Mouse (Mus musculus) embryonic facial prominence, embryonic 15.5 days (tissue): ENCODE results near the gene Zswim3. TPM values are rescaled to one million over a fixed set of nuclear protein-coding genes. Genes with fewer than 3 reads are reported as not detected.
"Not testable (repeated sequence)": the region's sequence is repeated elsewhere in the genome, so short reads cannot be mapped to it uniquely, and the experiment has no call there.

Experiments used
- ATAC-seq: fragments of 200-750 bp; cut with Nextera tagmentation; 2 replicates; pipeline ENCODE4 v1.8.0; 2017; ENCODE audit warnings: low read depth, moderate TSS enrichment; ENCODE audit not compliant: insufficient number of reproducible peaks, low FRiP score, low TSS enrichment
- H3K27ac ChIP-seq: fragments of 300-500 bp; sonication (generic); replicated peaks from 2 replicates; pipeline ENCODE4 v1.5.1; 2015; ENCODE audit warnings: mild to moderate bottlenecking, inconsistent platforms
- H3K27me3 ChIP-seq: fragments of 300-500 bp; sonication (generic); 2 replicates; pipeline ENCODE4 v1.6.1; 2015; ENCODE audit warnings: inconsistent platforms
- H3K36me3 ChIP-seq: fragments of 300-500 bp; sonication (generic); 2 replicates; pipeline ENCODE4 v1.6.1; 2015; ENCODE audit warnings: mild to moderate bottlenecking, inconsistent platforms
- H3K4me1 ChIP-seq: fragments of 300-500 bp; sonication (generic); 2 replicates; pipeline ENCODE4 v1.6.1; 2015; ENCODE audit warnings: inconsistent platforms
- H3K4me2 ChIP-seq: fragments of 300-500 bp; sonication (generic); replicated peaks from 2 replicates; pipeline ENCODE4 v1.6.1; 2015; ENCODE audit warnings: mild to moderate bottlenecking, inconsistent platforms
- H3K4me3 ChIP-seq: fragments of 300-500 bp; sonication (generic); replicated peaks from 2 replicates; pipeline ENCODE4 v1.5.1; 2015; ENCODE audit warnings: mild to moderate bottlenecking, inconsistent platforms
- H3K9ac ChIP-seq: fragments of 300-500 bp; sonication (generic); 2 replicates; pipeline ENCODE4 v1.6.1; 2015; ENCODE audit warnings: inconsistent platforms
- H3K9me3 ChIP-seq: fragments of 300-500 bp; sonication (generic); replicated peaks from 2 replicates; pipeline ENCODE4 v1.6.1; 2016; ENCODE audit warnings: inconsistent platforms
- WGBS: fragments of 180-500 bp; shearing (Covaris S2); methylation state at CpG from one replicate; pipeline ENCODE4 v1.1.7; 2015; 5-methylcytosine and 5-hydroxymethylcytosine counted together
- polyA plus RNA-seq: library from polyadenylated mRNA; unstranded; fragments of >200 nt; fragmentation: Nextera tagmentation; extraction: Ambion mirVana; gene quantifications from 2 replicates; pipeline ENCODE4 v1.2.1, GENCODE M21; 2015

Zswim3 gene
- polyA plus RNA-seq, 1 experiment from 2014 or later, result 7.6 TPM

DNA sequence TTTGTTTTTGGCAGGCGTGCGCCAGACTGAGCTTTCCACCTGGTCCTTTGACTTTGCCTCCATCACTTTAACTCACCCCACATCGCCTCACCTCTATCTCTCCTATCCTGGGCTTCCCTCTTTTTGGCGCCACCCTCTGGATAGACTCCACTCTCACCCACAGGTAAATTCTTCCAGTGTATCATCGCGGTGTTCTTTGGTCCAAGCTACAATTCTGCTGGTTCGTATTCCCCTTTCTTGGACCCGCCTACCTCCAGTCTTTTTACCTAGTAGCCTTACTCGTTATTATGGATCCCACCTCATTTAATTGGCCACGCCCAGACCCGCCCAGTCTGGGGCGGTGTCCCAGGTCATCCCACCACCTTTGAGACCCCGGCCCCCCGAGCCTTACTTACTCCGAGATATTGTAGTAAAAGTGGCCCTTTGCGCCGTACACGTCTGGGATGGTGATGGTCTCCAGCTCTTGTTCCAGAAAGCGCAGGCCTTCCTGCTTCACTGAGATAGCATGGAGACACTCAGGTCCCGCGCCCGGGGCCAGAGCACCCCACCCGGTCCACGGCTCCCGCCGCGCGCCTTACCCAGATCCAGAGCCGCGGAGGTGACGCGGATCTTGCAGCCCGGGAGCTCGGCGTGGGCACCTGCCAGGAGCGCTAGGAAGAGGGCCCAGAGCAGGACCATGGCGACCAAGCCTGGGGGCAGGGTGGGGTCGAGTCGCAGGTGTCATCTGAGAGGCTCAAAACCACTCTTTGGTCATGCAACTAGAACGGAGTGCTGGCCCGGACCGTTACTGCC, 51.6 kb downstream of the Zswim3 start:
- peaks cover 12% of the 10 kb centered on the region for H3K36me3 ChIP-seq
- H3K27ac ChIP-seq, result peak overlapping the region; percentile 88
- peak overlapping the region; percentile 61 for H3K4me3 ChIP-seq
- peak overlapping the region; percentile 97 for H3K4me2 ChIP-seq
- no peaks in the 10 kb centered on the region for H3K9me3 ChIP-seq
- WGBS, result 1% methylated on average over 42 of the region's 42 CpGs
- H3K27me3 ChIP-seq, result peaks cover 11% of the 10 kb centered on the region
- H3K9ac ChIP-seq, result peak overlapping the region; percentile 39; the same call in 1 of the 2 replicates
- peak; percentile 36; the same call in 1 of the 2 replicates for ATAC-seq
- H3K4me1 ChIP-seq, result peaks cover 35% of the 10 kb centered on the region

DNA sequence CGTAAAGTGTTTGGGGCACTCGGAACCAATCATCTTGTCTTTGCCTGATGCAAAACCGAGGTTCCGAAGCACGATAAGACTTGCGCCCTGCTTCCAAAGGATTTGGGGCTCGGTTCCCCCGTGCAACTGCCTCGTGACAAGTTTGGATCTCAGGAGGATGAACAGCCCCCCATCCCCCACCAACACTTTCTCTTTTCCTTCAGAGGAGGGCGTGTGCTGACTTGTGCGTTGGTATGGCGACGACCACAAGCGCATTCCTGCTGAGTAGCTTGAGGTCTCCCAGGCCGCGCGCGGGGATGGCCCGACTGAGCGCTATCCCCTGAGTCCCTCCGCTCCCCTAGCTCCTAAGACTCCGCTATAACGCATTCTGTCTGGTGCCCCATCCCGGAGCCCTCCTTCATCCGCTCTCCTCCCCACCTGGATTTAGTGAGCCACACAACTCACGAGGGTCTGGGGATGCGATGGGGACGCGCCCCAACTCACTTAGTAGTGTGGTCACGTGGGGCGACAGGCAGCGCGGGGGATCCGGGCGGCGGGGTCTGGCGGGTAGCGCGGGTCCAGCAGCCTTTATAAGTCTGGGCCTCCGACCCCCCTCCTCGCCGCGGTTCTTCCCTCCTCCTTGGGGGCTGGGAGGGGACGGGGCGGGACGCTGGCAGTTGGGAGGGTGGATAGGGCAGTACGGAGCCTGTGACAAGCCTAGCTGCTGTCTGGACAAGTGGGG, 52.4 kb downstream of the Zswim3 start, which contains the start of gene Pltp:
Gene Pltp, minus strand, starts transcription at position 611 of the 721 bp plus-strand sequence.
- Histone ChIP-seq H3K27ac (peak within 1 kb of the TSS; percentile 88), H3K4me3 (peak within 1 kb of the TSS; percentile 61), H3K4me2 (peak within 1 kb of the TSS; percentile 97), H3K36me3 (peaks cover 5% of the 10 kb centered on the region), H3K4me1 (peaks cover 43% of the 10 kb centered on the region), H3K9ac (peak within 1 kb of the TSS; percentile 39), H3K9me3 (no peaks in the 10 kb centered on the region), H3K27me3 (peaks cover 11% of the 10 kb centered on the region)
- ATAC-seq, result peak; percentile 77
- WGBS, result 0% methylated on average over 44 of the region's 47 CpGs

DNA sequence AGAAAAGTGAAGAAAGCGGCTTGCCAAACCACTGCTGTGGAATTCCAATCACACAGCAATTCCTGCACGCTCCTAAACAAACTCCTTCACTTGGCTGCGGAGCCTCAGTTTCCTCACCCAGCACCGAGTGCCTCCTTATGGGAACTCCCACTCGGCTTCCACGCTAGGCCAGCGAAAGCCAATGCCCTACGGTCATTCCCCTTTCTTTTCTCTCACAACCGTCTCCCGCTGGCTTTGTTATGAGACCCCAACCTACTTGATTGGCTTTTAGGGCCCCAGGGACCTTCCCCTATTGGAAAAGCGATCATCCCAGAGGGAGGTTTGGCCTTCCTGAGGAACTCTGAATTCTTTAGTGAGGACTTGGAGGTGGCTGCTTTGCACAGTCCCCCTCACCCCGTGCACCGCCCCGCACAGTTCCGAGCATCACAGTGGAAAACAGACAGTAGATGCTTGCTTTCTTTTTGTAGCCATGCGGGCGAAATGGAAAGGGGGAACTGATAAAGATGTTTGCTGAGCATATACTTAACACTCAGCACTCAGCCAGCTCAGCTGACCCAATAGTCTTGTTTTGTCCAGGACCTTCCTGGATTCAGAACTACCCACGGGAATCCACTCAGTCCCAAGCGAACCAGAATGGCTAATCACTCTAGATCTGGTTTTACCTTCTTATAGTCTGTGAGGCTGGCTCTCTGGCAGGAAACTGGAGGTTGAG, 53.1 kb downstream of the Zswim3 start:
- peak overlapping the region; percentile 39 for H3K9ac ChIP-seq
- peaks cover 11% of the 10 kb centered on the region for H3K27me3 ChIP-seq
- WGBS, result 3% methylated on average over 19 of the region's 19 CpGs
- ATAC-seq, result no peak
- H3K4me1 ChIP-seq, result peaks cover 48% of the 10 kb centered on the region
- H3K9me3 ChIP-seq, result no peaks in the 10 kb centered on the region
- peak overlapping the region; percentile 88 for H3K27ac ChIP-seq
- H3K36me3 ChIP-seq, result 0 out of 2 replicates have a peak, but pooled peaks cover 3% of the 10 kb centered on the region
- H3K4me2 ChIP-seq, result peak overlapping the region; percentile 97
- H3K4me3 ChIP-seq, result peak overlapping the region; percentile 61

DNA sequence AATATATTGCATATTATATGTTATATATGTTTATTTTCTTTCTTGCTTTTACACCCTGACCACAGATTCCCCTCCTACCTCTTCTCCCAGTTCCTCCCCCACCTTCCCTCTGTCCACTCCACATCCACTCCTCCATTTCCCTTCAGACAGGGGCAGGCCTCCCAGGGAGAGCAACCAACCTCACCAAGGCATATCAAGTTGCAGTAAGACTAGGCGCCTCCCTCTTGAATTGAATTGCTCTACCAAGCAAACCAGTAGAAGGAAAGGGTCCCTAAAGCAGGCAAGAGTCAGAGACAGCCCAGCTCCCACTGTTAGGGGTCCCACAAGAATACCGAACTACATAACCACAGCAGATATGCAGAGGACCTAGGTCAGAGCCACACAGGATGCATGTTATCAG, 54.3 kb downstream of the Zswim3 start:
- Histone ChIP-seq H3K4me3 (no peak overlapping the region), H3K27ac (no peak overlapping the region), H3K4me2 (no peak overlapping the region), H3K36me3 (no peaks in the 10 kb centered on the region), H3K9ac (no peak overlapping the region), H3K27me3 (peaks cover 9% of the 10 kb centered on the region), H3K4me1 (peaks cover 48% of the 10 kb centered on the region), H3K9me3 (no peaks in the 10 kb centered on the region)
- ATAC-seq, result no peak
- WGBS, result 44% methylated on average over 2 of the region's 2 CpGs

DNA sequence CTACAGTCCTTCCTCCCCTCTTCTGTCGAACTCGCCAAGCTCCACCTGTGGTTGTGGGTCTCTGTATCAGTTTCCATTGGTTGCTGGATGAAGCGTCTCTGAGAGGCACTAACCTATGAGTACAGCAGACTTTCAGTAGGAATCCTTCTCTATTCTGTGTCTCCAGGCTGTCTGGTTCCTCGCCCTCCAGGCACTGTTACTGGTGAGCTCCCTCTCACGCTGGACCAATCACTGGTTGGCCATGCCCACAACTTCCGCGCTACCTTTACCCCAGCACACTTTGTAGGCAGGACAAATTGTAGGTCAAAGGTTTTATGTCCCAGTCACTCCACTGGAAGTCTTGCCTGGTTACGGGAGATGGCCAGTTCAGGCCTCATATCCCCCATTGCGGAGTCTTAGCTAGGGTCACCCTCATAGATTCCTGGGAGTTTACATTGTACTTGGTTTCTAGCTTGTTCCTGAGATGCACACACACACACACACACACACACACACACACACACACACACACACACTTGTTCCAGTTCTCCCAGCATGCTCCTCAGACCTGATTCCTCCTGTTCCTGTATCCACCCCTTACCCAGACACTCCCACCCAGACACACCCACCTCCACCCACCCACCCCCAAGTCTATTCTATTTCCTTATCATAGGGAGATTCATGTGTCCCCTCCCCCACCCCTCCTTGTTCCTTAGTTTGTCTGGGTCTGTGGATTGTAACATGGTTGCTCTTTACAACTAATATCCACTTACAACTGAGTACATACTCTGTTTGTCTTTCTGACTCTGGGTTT, 54.9 kb downstream of the Zswim3 start:
- H3K27me3 ChIP-seq, result peaks cover 6% of the 10 kb centered on the region
- H3K36me3 ChIP-seq, result no peaks in the 10 kb centered on the region
- H3K4me2 ChIP-seq, result no peak overlapping the region
- H3K4me3 ChIP-seq, result no peak overlapping the region
- no peak overlapping the region for H3K27ac ChIP-seq
- H3K9ac ChIP-seq, result no peak overlapping the region
- H3K9me3 ChIP-seq, result no peaks in the 10 kb centered on the region
- no peak for ATAC-seq
- WGBS, result 58% methylated on average over 9 of the region's 9 CpGs
- H3K4me1 ChIP-seq, result peaks cover 48% of the 10 kb centered on the region

DNA sequence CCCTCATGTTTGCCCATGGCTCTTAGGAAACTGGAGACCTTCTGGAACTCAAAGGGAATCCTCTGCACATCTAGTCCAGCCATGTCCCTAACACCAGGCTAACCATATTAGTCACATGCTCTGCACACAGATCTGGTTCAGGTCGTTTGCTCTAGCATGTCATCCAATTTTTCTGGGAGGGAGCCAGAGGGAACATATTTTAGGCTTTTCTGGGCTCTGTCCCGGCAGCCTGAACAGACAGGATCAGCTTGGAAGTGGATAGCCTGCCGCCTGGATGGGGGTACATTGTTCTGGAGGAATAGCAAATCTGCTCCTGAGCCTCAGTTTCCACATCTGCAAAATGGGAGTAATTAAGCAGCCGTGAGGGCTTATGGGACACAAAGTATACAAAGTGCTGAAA, 56.2 kb downstream of the Zswim3 start:
- H3K4me2 ChIP-seq, result no peak overlapping the region
- WGBS, result 51% methylated on average over 4 of the region's 4 CpGs
- H3K27ac ChIP-seq, result no peak overlapping the region
- peaks cover 47% of the 10 kb centered on the region for H3K4me1 ChIP-seq
- no peak for ATAC-seq
- no peak overlapping the region for H3K9ac ChIP-seq
- H3K9me3 ChIP-seq, result no peaks in the 10 kb centered on the region
- H3K27me3 ChIP-seq, result peaks cover 6% of the 10 kb centered on the region
- H3K36me3 ChIP-seq, result no peaks in the 10 kb centered on the region
- H3K4me3 ChIP-seq, result no peak overlapping the region

DNA sequence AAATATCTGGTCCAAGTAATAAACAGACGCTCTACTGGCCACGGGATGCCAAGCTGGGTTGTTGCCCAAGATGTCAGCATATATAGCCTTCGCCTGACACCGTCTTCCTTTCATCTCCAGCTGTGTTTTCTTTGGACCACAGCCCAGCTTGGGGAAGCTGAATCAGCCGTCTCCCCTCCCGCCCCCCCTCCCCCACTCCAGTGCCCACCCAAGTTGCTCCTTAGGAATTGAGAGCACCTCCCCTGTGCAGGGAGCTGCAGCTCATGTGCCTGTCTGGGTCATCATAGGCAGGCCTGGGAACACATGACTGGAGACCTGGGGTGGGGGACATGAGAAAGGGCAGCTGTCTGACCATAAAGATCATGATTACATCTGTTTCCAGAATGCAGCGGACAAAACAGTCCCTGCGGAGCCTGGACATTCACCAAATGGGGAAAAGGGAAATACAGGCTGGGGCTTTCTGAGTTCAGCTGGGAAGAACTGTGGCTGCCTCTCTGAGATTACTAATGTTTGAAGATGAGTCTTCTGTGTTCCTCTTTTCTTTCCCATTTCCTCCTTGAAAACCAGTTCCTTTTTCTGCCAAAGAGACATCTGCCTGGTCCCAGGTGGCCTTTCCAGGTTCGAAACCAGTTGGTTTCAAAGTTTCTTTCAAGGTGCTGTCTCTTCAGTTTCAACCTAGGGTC, 57.4 kb downstream of the Zswim3 start:
- H3K27me3 ChIP-seq, result no peaks in the 10 kb centered on the region; the same call in 1 of the 2 replicates
- no peak overlapping the region for H3K4me2 ChIP-seq
- no peaks in the 10 kb centered on the region for H3K9me3 ChIP-seq
- 0 out of 2 replicates have a peak, but pooled peaks have one; percentile 66 for ATAC-seq
- H3K36me3 ChIP-seq, result no peaks in the 10 kb centered on the region
- no peak overlapping the region for H3K4me3 ChIP-seq
- H3K4me1 ChIP-seq, result peaks cover 35% of the 10 kb centered on the region
- H3K27ac ChIP-seq, result peak overlapping the region; percentile 41
- 30% methylated on average over 9 of the region's 9 CpGs for WGBS
- no peak overlapping the region for H3K9ac ChIP-seq

DNA sequence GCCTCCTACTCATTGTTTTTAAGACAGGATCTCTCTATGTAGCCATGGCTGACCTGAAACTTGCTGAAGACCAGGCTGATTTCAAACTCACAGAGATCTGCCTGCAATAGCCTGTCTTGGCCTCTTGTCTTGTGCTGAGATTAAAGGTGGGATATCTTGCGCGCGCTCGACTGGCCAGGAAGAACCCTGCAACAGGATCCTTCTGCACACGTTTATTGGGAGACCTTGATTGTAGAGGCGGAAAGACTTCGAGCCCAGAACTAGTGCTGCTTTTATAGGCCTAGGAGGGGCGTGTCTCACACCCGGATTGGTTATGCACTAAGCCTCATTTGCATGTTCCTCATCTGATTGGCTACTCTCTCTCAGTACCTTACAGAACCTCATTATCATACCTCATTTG, 58.5 kb downstream of the Zswim3 start:
- not testable (repeated sequence) for H3K9me3 ChIP-seq, H3K27me3 ChIP-seq, H3K4me2 ChIP-seq, ATAC-seq, H3K4me3 ChIP-seq, H3K9ac ChIP-seq, H3K36me3 ChIP-seq, H3K27ac ChIP-seq
- 96% methylated on average over 9 of the region's 9 CpGs for WGBS
- H3K4me1 ChIP-seq, result peaks cover 24% of the 10 kb centered on the region

DNA sequence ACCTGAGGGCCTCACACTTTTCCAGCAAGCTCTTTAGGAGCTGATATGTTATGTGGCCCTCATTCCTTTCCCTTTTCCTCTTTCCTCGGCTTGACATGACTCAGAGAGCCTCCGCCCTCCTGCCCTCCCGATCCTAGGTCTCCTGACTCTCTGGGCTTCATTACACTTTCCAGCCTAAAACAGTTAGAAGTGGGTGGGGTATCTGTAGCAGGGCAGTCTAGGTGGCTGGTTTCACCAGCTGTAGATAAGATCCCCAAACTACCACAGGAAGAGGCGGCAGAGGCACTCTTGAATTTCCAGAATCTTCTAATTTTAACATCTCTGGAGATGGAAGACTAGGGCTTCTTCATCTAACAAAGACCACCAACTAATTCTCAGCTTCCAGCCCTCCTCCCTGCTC, 59.7 kb downstream of the Zswim3 start:
- no peaks in the 10 kb centered on the region for H3K36me3 ChIP-seq
- no peak for ATAC-seq
- H3K9ac ChIP-seq, result no peak overlapping the region
- no peaks in the 10 kb centered on the region for H3K9me3 ChIP-seq
- H3K27me3 ChIP-seq, result no peaks in the 10 kb centered on the region
- no peak overlapping the region for H3K27ac ChIP-seq
- H3K4me3 ChIP-seq, result no peak overlapping the region
- H3K4me1 ChIP-seq, result peaks cover 18% of the 10 kb centered on the region
- H3K4me2 ChIP-seq, result no peak overlapping the region
- WGBS, result 59% methylated on average over 4 of the region's 4 CpGs
